Mouse (Mus musculus) kidney, adult 2 months (tissue): ENCODE data around the gene Ezh2. TPM values are rescaled to one million over a fixed set of nuclear protein-coding genes. Genes with fewer than 3 reads are reported as not detected.
"Not testable (repeated sequence)": the region's sequence is repeated elsewhere in the genome, so short reads cannot be mapped to it uniquely, and the experiment has no call there.

Source experiments
- DNase-seq: peaks from one replicate; pipeline ENCODE4 v3.0.0; 2021
- H3K27ac ChIP-seq: fragments of 200-500 bp; 2 replicates; pipeline ENCODE4 v1.5.1; 2012; ENCODE audit warnings: low read depth, low read length, control low read depth, inconsistent platforms; ENCODE audit not compliant: insufficient read depth
- H3K27me3 ChIP-seq: fragments of 200-500 bp; replicated peaks from 2 replicates; pipeline ENCODE4 v1.6.1; 2012; ENCODE audit warnings: mild to moderate bottlenecking, moderate library complexity, low read length, inconsistent platforms; ENCODE audit not compliant: control insufficient read depth, insufficient read depth
- H3K36me3 ChIP-seq: fragments of 200-500 bp; 2 replicates; pipeline ENCODE4 v1.6.1; 2012; ENCODE audit warnings: mild to moderate bottlenecking, moderate library complexity, low read length, inconsistent platforms; ENCODE audit not compliant: control insufficient read depth, insufficient read depth
- H3K4me1 ChIP-seq: fragments of 200-500 bp; 2 replicates; pipeline ENCODE4 v1.6.1; 2011; ENCODE audit warnings: low read length; ENCODE audit not compliant: control insufficient read depth, insufficient read depth
- H3K4me3 ChIP-seq: fragments of 200-500 bp; 2 replicates; pipeline ENCODE4 v1.5.1; 2011; ENCODE audit warnings: mild to moderate bottlenecking, low read depth, low read length, control low read depth; ENCODE audit not compliant: insufficient read depth
- CTCF ChIP-seq: fragments of 200-500 bp; conservative IDR thresholded peaks from 2 replicates; pipeline ENCODE4 v1.5.1; 2011; ENCODE audit warnings: low read depth, mild to moderate bottlenecking, control low read depth, low read length, moderate library complexity, mixed read lengths; ENCODE audit not compliant: insufficient read depth, insufficient read length
- POLR2A ChIP-seq: fragments of 200-500 bp; IDR thresholded peaks from one replicate; pipeline ENCODE4 v1.6.1; 2011; ENCODE audit warnings: low read depth, low read length, control low read depth
- WGBS: fragments of 180-500 bp; shearing (Covaris S2); methylation state at CpG from one replicate; pipeline ENCODE4 v1.1.7; 2018; 5-methylcytosine and 5-hydroxymethylcytosine counted together
- polyA plus RNA-seq: library from polyadenylated mRNA; depleted of rRNA; stranded (reverse); fragments of >200 nt; gene quantifications from 2 replicates; pipeline ENCODE4 v1.2.3, GENCODE M21; 2012

Gene Ezh2
- polyA plus RNA-seq, 1 experiment = 4.4 TPM

- Histone ChIP-seq H3K36me3 (no peaks in the 10 kb centered on the region), H3K4me1 (no peaks in the 10 kb centered on the region), H3K27me3 (no peaks in the 10 kb centered on the region), H3K27ac (no peak overlapping the region), H3K4me3 (no peak overlapping the region)
- no peak for DNase-seq
- TF ChIP-seq POLR2A (no peak), CTCF (no peak)
- WGBS = 56% methylated on average over 2 of the region's 2 CpGs
Measured at GRCm38 (mm10) chr6:47621039-47621438, 25.9 kb upstream of the Ezh2 start.

GRCm38 (mm10) chr6:47608306-47608705, 13.2 kb upstream of the Ezh2 start:
- not testable (repeated sequence) for H3K27ac ChIP-seq, H3K4me1 ChIP-seq
- 63% methylated on average over 5 of the region's 5 CpGs for WGBS

DNA sequence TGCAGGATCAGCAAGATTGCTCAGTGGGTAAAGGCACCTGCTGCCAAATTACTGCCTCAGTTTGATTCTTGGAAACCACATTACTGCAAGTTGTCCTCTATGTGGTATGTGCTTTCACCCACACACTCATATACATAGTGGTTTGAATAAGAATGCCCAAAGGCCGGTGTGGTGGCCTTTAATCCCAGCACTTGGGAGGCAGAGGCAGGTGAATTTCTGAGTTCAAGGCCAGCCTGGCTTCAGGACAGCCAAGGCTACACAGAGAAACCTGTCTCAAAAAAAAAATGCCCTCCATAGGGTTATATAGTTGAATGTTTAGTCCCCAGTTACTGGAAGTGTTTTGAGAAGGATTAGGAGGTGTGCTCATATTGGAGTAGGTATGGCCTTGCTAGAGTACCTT, 6.8 kb upstream of the Ezh2 start:
- no peak overlapping the region for H3K4me3 ChIP-seq
- WGBS = 61% methylated on average over 1 of the region's 1 CpGs
- no peak for DNase-seq
- H3K36me3 ChIP-seq = no peaks in the 10 kb centered on the region
- no peak overlapping the region for H3K27ac ChIP-seq
- TF ChIP-seq CTCF = no peak
- no peaks in the 10 kb centered on the region for H3K4me1 ChIP-seq
- H3K27me3 ChIP-seq = no peaks in the 10 kb centered on the region

More at GRCm38 (mm10) chr6:47608306-47608705, 13.2 kb upstream of the Ezh2 start:
- DNase-seq, H3K36me3 ChIP-seq, H3K27me3 ChIP-seq, H3K4me3 ChIP-seq: not testable (repeated sequence)

- H3K36me3 ChIP-seq = no peaks in the 10 kb centered on the region
- H3K4me3 ChIP-seq = peak overlapping the region; percentile 93
- 2% methylated on average over 6 of the region's 6 CpGs for WGBS
- no peaks in the 10 kb centered on the region for H3K27me3 ChIP-seq
- H3K4me1 ChIP-seq = no peaks in the 10 kb centered on the region; the same call in 1 of the 2 replicates
- no peak for TF ChIP-seq CTCF
- TF ChIP-seq POLR2A = no peak
- H3K27ac ChIP-seq = peak overlapping the region; percentile 21; the same call in 1 of the 2 replicates
- DNase-seq = no peak
Measured at GRCm38 (mm10) chr6:47595696-47596095, 555 bp upstream of the Ezh2 start.

- Histone ChIP-seq H3K27me3 (no peaks in the 10 kb centered on the region), H3K4me1 (no peaks in the 10 kb centered on the region; the same call in 1 of the 2 replicates), H3K4me3 (peak overlapping the region; percentile 93), H3K27ac (peak overlapping the region; percentile 52; the same call in 1 of the 2 replicates), H3K36me3 (no peaks in the 10 kb centered on the region)
- WGBS = under 1% methylated on average over 70 of the region's 74 CpGs
- TF ChIP-seq CTCF (no peak), POLR2A (no peak)
- DNase-seq = peak; percentile 73
Measured at GRCm38 (mm10) chr6:47594141-47594835, 853 bp downstream of the Ezh2 start.

GRCm38 (mm10) chr6:47593590-47593989, 1.6 kb downstream of the Ezh2 start:
- Histone ChIP-seq H3K4me3 (peak overlapping the region; percentile 93; the same call in 1 of the 2 replicates), H3K27me3 (no peaks in the 10 kb centered on the region), H3K27ac (no peak overlapping the region), H3K4me1 (no peaks in the 10 kb centered on the region; the same call in 1 of the 2 replicates), H3K36me3 (no peaks in the 10 kb centered on the region)
- 10% methylated on average over 9 of the region's 9 CpGs for WGBS
- no peak for DNase-seq
- TF ChIP-seq POLR2A (no peak), CTCF (no peak)

- not testable (repeated sequence) for H3K4me1 ChIP-seq, H3K4me3 ChIP-seq, H3K36me3 ChIP-seq, H3K27me3 ChIP-seq, H3K27ac ChIP-seq
- 79% methylated on average over 2 of the region's 2 CpGs for WGBS
- DNase-seq = peak; percentile 5
Measured at GRCm38 (mm10) chr6:47587332-47587731, 7.8 kb downstream of the Ezh2 start.

- 0 out of 2 replicates have a peak, but pooled peaks cover 2% of the 10 kb centered on the region for H3K36me3 ChIP-seq
- H3K27ac ChIP-seq = no peak overlapping the region
- TF ChIP-seq POLR2A = no peak
- TF ChIP-seq CTCF = no peak
- 93% methylated on average over 2 of the region's 2 CpGs for WGBS
- no peaks in the 10 kb centered on the region for H3K4me1 ChIP-seq
- DNase-seq = no peak
- no peak overlapping the region for H3K4me3 ChIP-seq
- H3K27me3 ChIP-seq = no peaks in the 10 kb centered on the region
Measured at GRCm38 (mm10) chr6:47572887-47573286, 22.3 kb downstream of the Ezh2 start.
